Mouse (Mus musculus): ENCODE results near the gene Kazald1.

- TF ChIP-seq CTCF (IDR thresholded peaks at IDR 0.05; ENCODE audit: low read depth) (no peak), EP300 (IDR thresholded peaks at IDR 0.05; ENCODE audit: low read depth) (peak; percentile 64; the same call in 1 of the 2 replicates)
These were observed 16.8 kb upstream of the Kazald1 start for GRCm38 (mm10) chr19:45058113-45058839.

All from heart, postnatal 0 days (tissue).